Mouse (Mus musculus): ENCODE data around the gene Cptp. TPM values are rescaled to one million over a fixed set of nuclear protein-coding genes. Genes with fewer than 3 reads are reported as not detected.

Gene Cptp
- polyA plus RNA-seq, 2 experiments: 5.6 to 7.6 TPM

GRCm38 (mm10) chr4:155889316-155889715 lies 20.1 kb upstream of the Cptp start:
- 70% methylated on average over 5 of the region's 5 CpGs for WGBS (ENCODE audit: insufficient replicate concordance)
- no peak for ATAC-seq (ENCODE audit: insufficient read depth)
- Histone ChIP-seq H3K9me3 (ENCODE audit: control insufficient read depth, low read length) (no peaks in the 10 kb centered on the region), H3K36me3 (replicated peaks; ENCODE audit: control insufficient read depth, insufficient read depth, low read depth) (peaks cover 36% of the 10 kb centered on the region), H3K4me3 (ENCODE audit: insufficient read depth in 1 of 2, low read depth in 2 of 2, low read length in 2 of 2) (no peak overlapping the region), H3K9ac (replicated peaks) (no peak overlapping the region), H3K4me1 (replicated peaks; ENCODE audit: control insufficient read depth in 2 of 2, insufficient read depth in 2 of 2, low read length in 1 of 2) (peaks cover 10 to 18% of the 10 kb centered on the region in 2 experiments), H3K27ac (no peak overlapping the region), H3K27me3 (ENCODE audit: control insufficient read depth, insufficient read depth, low read length) (no peaks in the 10 kb centered on the region), H3K4me2 (ENCODE audit: low read depth) (no peak overlapping the region)
- TF ChIP-seq CTCF (IDR thresholded peaks at IDR 0.05; ENCODE audit: low read depth): no peak
- TF ChIP-seq EP300 (IDR thresholded peaks at IDR 0.05; ENCODE audit: low read depth): no peak
- no peak for DNase-seq (ENCODE audit: low read depth in 3 of 3, low spot score in 3 of 3)

- H3K9me3 ChIP-seq (ENCODE audit: control insufficient read depth, low read length): no peaks in the 10 kb centered on the region
- DNase-seq (ENCODE audit: low read depth in 3 of 3, low spot score in 3 of 3) (no peak), ATAC-seq (ENCODE audit: insufficient read depth) (no peak)
- H3K4me3 ChIP-seq (ENCODE audit: insufficient read depth in 1 of 2, low read depth in 2 of 2, low read length in 2 of 2): no peak overlapping the region
- H3K27me3 ChIP-seq (ENCODE audit: control insufficient read depth, insufficient read depth, low read length): no peaks in the 10 kb centered on the region
- H3K4me1 ChIP-seq (replicated peaks; ENCODE audit: control insufficient read depth in 2 of 2, insufficient read depth in 2 of 2, low read length in 1 of 2): peaks cover 0 to 7% of the 10 kb centered on the region in 2 experiments; a peak in 3 of 4 replicates
- WGBS (ENCODE audit: insufficient replicate concordance): 86% methylated on average over 9 of the region's 9 CpGs
- no peak overlapping the region for H3K4me2 ChIP-seq (ENCODE audit: low read depth)
- TF ChIP-seq EP300 (IDR thresholded peaks at IDR 0.05; ENCODE audit: low read depth): no peak
- no peak for TF ChIP-seq CTCF (IDR thresholded peaks at IDR 0.05; ENCODE audit: low read depth)
- H3K36me3 ChIP-seq (replicated peaks; ENCODE audit: control insufficient read depth, insufficient read depth, low read depth): peaks cover 36% of the 10 kb centered on the region
- H3K9ac ChIP-seq (replicated peaks): no peak overlapping the region
- H3K27ac ChIP-seq: no peak overlapping the region
Observed at GRCm38 (mm10) chr4:155888181-155888580, 18.9 kb upstream of the Cptp start.

GRCm38 (mm10) chr4:155887674-155888073 lies 18.4 kb upstream of the Cptp start:
- Histone ChIP-seq H3K9me3 (ENCODE audit: control insufficient read depth, low read length) (no peaks in the 10 kb centered on the region), H3K9ac (replicated peaks) (no peak overlapping the region), H3K36me3 (replicated peaks; ENCODE audit: control insufficient read depth, insufficient read depth, low read depth) (peaks cover 36% of the 10 kb centered on the region), H3K4me2 (ENCODE audit: low read depth) (no peak overlapping the region), H3K27me3 (ENCODE audit: control insufficient read depth, insufficient read depth, low read length) (no peaks in the 10 kb centered on the region), H3K4me3 (ENCODE audit: insufficient read depth in 1 of 2, low read depth in 2 of 2, low read length in 2 of 2) (no peak overlapping the region), H3K4me1 (replicated peaks; ENCODE audit: control insufficient read depth in 2 of 2, insufficient read depth in 2 of 2, low read length in 1 of 2) (peaks cover 0 to 2% of the 10 kb centered on the region in 2 experiments; a peak in 2 of 4 replicates), H3K27ac (no peak overlapping the region)
- DNase-seq (ENCODE audit: low read depth in 3 of 3, low spot score in 3 of 3): no peak
- no peak for ATAC-seq (ENCODE audit: insufficient read depth)
- TF ChIP-seq EP300 (IDR thresholded peaks at IDR 0.05; ENCODE audit: low read depth) (no peak), CTCF (IDR thresholded peaks at IDR 0.05; ENCODE audit: low read depth) (no peak)
- 87% methylated on average over 10 of the region's 10 CpGs for WGBS (ENCODE audit: insufficient replicate concordance)

GRCm38 (mm10) chr4:155886330-155886729 lies 17.1 kb upstream of the Cptp start:
- 79% methylated on average over 5 of the region's 5 CpGs for WGBS (ENCODE audit: insufficient replicate concordance)
- H3K4me3 ChIP-seq (ENCODE audit: insufficient read depth in 1 of 2, low read depth in 2 of 2, low read length in 2 of 2): no peak overlapping the region
- no peak for DNase-seq (ENCODE audit: low read depth in 3 of 3, low spot score in 3 of 3)

GRCm38 (mm10) chr4:155883587-155883986 lies 14.3 kb upstream of the Cptp start:
- TF ChIP-seq CTCF (IDR thresholded peaks at IDR 0.05; ENCODE audit: low read depth): no peak
- Histone ChIP-seq H3K27me3 (ENCODE audit: control insufficient read depth, insufficient read depth, low read length) (no peaks in the 10 kb centered on the region), H3K36me3 (replicated peaks; ENCODE audit: control insufficient read depth, insufficient read depth, low read depth) (peaks cover 29% of the 10 kb centered on the region), H3K27ac (no peak overlapping the region), H3K4me3 (ENCODE audit: insufficient read depth in 1 of 2, low read depth in 2 of 2, low read length in 2 of 2) (no peak overlapping the region), H3K4me2 (ENCODE audit: low read depth) (no peak overlapping the region), H3K4me1 (replicated peaks; ENCODE audit: control insufficient read depth in 2 of 2, insufficient read depth in 2 of 2, low read length in 1 of 2) (no peaks in the 10 kb centered on the region), H3K9ac (replicated peaks) (no peak overlapping the region), H3K9me3 (ENCODE audit: control insufficient read depth, low read length) (no peaks in the 10 kb centered on the region)
- WGBS (ENCODE audit: insufficient replicate concordance): 58% methylated on average over 3 of the region's 3 CpGs
- ATAC-seq (ENCODE audit: insufficient read depth) (no peak), DNase-seq (ENCODE audit: low read depth in 3 of 3, low spot score in 3 of 3) (no peak)

More at GRCm38 (mm10) chr4:155886330-155886729, 17.1 kb upstream of the Cptp start:
- Histone ChIP-seq H3K27me3 (ENCODE audit: control insufficient read depth, insufficient read depth, low read length) (no peaks in the 10 kb centered on the region), H3K9ac (replicated peaks) (no peak overlapping the region), H3K9me3 (ENCODE audit: control insufficient read depth, low read length) (no peaks in the 10 kb centered on the region), H3K4me2 (ENCODE audit: low read depth) (no peak overlapping the region), H3K36me3 (replicated peaks; ENCODE audit: control insufficient read depth, insufficient read depth, low read depth) (peaks cover 36% of the 10 kb centered on the region), H3K27ac (no peak overlapping the region), H3K4me1 (replicated peaks; ENCODE audit: control insufficient read depth in 2 of 2, insufficient read depth in 2 of 2, low read length in 1 of 2) (peaks cover 0 to 2% of the 10 kb centered on the region in 2 experiments; a peak in 1 of 4 replicates)
- TF ChIP-seq EP300 (IDR thresholded peaks at IDR 0.05; ENCODE audit: low read depth): no peak
- no peak for TF ChIP-seq CTCF (IDR thresholded peaks at IDR 0.05; ENCODE audit: low read depth)
- no peak for ATAC-seq (ENCODE audit: insufficient read depth)
